Mouse (Mus musculus): ENCODE measurements around the gene Gadd45g. TPM values are rescaled to one million over a fixed set of nuclear protein-coding genes. Genes with fewer than 3 reads are reported as not detected.

Gadd45g gene
- 42.5 and 48.2 TPM in 2 replicates for polyA plus RNA-seq (2012)

DNA sequence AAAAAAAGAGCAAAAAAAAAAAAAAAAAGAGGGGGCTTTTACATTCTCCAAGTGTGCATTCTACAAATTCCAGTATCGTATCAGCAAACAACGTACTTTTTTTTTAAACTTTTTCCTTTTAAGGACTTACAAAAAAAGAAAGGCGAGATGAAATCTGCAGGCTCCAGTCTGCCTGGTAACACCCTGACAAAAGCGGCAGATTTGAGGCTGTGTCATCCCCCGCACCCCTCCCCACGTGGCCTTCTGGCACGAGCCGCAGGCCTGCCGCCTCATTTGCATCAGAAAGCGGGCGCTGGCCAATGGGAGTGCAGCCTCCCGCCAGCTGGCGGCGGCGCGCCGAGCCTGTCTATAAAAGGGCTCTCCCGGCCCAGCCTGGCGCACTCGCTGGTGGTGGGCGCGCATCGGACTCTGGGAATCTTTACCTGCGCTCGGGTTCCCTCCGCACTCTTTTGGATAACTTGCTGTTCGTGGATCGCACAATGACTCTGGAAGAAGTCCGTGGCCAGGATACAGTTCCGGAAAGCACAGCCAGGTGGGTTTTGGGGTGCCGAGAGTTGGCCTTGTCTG lies at the start of gene Gadd45g:
TSS of gene Gadd45g (plus strand) at position 378 of the 567 bp plus-strand sequence.

Other genes starting within 250 kb of the Gadd45g start
- 221 and 249 TPM in 2 replicates for gene Cks2, start 201.4 kb upstream of the Gadd45g start, polyA plus RNA-seq (2012)
- 24.7 and 30.4 TPM in 2 replicates for gene Secisbp2, start 195.0 kb upstream of the Gadd45g start, polyA plus RNA-seq (2012)
- 31.4 and 35.9 TPM in 2 replicates for gene Sema4d, start 52.9 kb upstream of the Gadd45g start, polyA plus RNA-seq (2012)